Mouse (Mus musculus): ENCODE data around the gene Bbs9.

DNA sequence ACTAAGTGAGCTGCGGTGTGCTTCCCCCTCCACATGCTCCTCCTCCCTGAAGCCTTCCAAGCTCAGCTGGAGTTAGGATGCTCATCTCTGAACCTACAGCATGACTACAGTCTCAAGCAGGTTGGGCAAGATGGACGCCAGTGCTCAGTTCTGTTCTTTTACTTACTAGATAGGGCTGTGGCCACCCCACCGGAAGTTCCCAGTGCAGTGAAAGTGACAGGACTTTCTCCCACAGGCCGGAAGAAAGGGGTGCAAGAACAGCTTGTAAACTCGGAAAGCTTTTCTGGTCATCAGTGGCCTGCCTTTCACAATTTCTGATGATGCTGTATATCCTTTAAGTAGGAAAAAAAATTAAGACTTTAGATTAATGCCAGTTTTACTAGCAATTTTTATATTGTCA, 315.7 kb downstream of the Bbs9 start:
- TF ChIP-seq GATA1 (IDR thresholded peaks at IDR 0.05; ENCODE audit: borderline replicate concordance, low read length) (no peak), FLI1 (IDR thresholded peaks at IDR 0.05; ENCODE audit: low read length) (no peak)
